Mouse (Mus musculus) heart, embryonic 13.5 days (tissue): ENCODE results near the gene Rplp0. TPM values are rescaled to one million over a fixed set of nuclear protein-coding genes. Genes with fewer than 3 reads are reported as not detected.
"Not testable (repeated sequence)": the region's sequence is repeated elsewhere in the genome, so short reads cannot be mapped to it uniquely, and the experiment has no call there.

Source experiments
- ATAC-seq: fragments of 200-750 bp; cut with Nextera tagmentation; 2 replicates; pipeline ENCODE4 v1.8.0; 2017; ENCODE audit warnings: moderate TSS enrichment; ENCODE audit not compliant: insufficient number of reproducible peaks, low FRiP score, low TSS enrichment; ENCODE audit errors: extremely low read depth
- H3K27ac ChIP-seq: fragments of 300-500 bp; sonication (generic); replicated peaks from 2 replicates; pipeline ENCODE4 v1.5.1; 2015; ENCODE audit warnings: moderate library complexity, mild to moderate bottlenecking, inconsistent platforms
- H3K27me3 ChIP-seq: fragments of 300-500 bp; sonication (generic); replicated peaks from 2 replicates; pipeline ENCODE4 v1.6.1; 2015; ENCODE audit warnings: mild to moderate bottlenecking, inconsistent platforms
- H3K36me3 ChIP-seq: fragments of 300-500 bp; sonication (generic); 2 replicates; pipeline ENCODE4 v1.6.1; 2015; ENCODE audit warnings: mild to moderate bottlenecking, inconsistent platforms
- H3K4me1 ChIP-seq: fragments of 300-500 bp; sonication (generic); 2 replicates; pipeline ENCODE4 v1.6.1; 2015; ENCODE audit warnings: inconsistent platforms
- H3K4me2 ChIP-seq: fragments of 300-500 bp; sonication (generic); 2 replicates; pipeline ENCODE4 v1.6.1; 2015; ENCODE audit warnings: inconsistent platforms, mild to moderate bottlenecking, moderate library complexity
- H3K4me3 ChIP-seq: fragments of 300-500 bp; sonication (generic); 2 replicates; pipeline ENCODE4 v1.5.1; 2015; ENCODE audit warnings: moderate library complexity, mild to moderate bottlenecking, inconsistent platforms
- H3K9ac ChIP-seq: fragments of 300-500 bp; sonication (generic); 2 replicates; pipeline ENCODE4 v1.6.1; 2015; ENCODE audit warnings: inconsistent platforms, mild to moderate bottlenecking, moderate library complexity
- H3K9me3 ChIP-seq: fragments of 300-500 bp; sonication (generic); 2 replicates; pipeline ENCODE4 v1.6.1; 2016; ENCODE audit warnings: inconsistent platforms
- WGBS: fragments of 180-500 bp; shearing (Covaris S2); methylation state at CpG from one replicate; pipeline ENCODE4 v1.1.7; 2015; ENCODE audit warnings: mixed read lengths; 5-methylcytosine and 5-hydroxymethylcytosine counted together
- polyA plus RNA-seq: library from polyadenylated mRNA; unstranded; fragments of >200 nt; fragmentation: Nextera tagmentation; extraction: Ambion mirVana; gene quantifications from 2 replicates; pipeline ENCODE4 v1.2.1, GENCODE M21; 2015

Rplp0 gene
- polyA plus RNA-seq, 1 experiment from 2014 or later = 1,009 TPM

DNA sequence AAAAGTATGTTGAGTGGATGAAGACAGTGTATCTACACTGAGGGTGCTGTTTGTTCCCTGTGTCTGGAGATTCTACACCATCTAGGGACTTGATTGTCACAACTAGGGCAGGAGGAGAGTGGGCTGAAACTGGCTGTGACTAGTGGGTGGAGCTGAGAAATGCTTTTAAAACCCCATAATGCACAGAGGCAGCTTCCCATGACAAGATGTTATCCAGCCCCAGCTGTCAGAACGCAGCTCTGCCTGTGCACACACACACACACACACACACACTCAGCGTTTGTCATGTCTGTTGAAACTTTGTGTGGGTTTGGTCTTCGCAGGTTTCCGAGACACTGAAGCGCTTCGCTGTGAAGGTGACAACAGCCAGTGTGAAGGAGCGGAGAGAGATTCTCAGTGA, 11.8 kb downstream of the Rplp0 start:
- H3K27me3 ChIP-seq = no peaks in the 10 kb centered on the region
- H3K4me3 ChIP-seq = no peak overlapping the region
- 93% methylated on average over 7 of the region's 7 CpGs for WGBS
- H3K9me3 ChIP-seq = no peaks in the 10 kb centered on the region
- no peak overlapping the region for H3K9ac ChIP-seq
- no peak overlapping the region for H3K4me2 ChIP-seq
- H3K27ac ChIP-seq = peak overlapping the region; percentile 92; the same call in 1 of the 2 replicates
- peaks cover 69% of the 10 kb centered on the region for H3K4me1 ChIP-seq
- H3K36me3 ChIP-seq = peaks cover 53% of the 10 kb centered on the region
- ATAC-seq = no peak

- H3K9ac ChIP-seq = peak overlapping the region; percentile 68
- H3K4me3 ChIP-seq = no peak overlapping the region
- no peaks in the 10 kb centered on the region for H3K27me3 ChIP-seq
- H3K36me3 ChIP-seq = peaks cover 71% of the 10 kb centered on the region
- WGBS = 48% methylated on average over 17 of the region's 17 CpGs
- H3K4me1 ChIP-seq = peaks cover 53% of the 10 kb centered on the region
- peak; percentile 49; the same call in 1 of the 2 replicates for ATAC-seq
- peak overlapping the region; percentile 92 for H3K27ac ChIP-seq
- no peaks in the 10 kb centered on the region for H3K9me3 ChIP-seq
- peak overlapping the region; percentile 20 for H3K4me2 ChIP-seq
Measured at GRCm38 (mm10) chr5:115572679-115573535, 13.6 kb downstream of the Rplp0 start.

DNA sequence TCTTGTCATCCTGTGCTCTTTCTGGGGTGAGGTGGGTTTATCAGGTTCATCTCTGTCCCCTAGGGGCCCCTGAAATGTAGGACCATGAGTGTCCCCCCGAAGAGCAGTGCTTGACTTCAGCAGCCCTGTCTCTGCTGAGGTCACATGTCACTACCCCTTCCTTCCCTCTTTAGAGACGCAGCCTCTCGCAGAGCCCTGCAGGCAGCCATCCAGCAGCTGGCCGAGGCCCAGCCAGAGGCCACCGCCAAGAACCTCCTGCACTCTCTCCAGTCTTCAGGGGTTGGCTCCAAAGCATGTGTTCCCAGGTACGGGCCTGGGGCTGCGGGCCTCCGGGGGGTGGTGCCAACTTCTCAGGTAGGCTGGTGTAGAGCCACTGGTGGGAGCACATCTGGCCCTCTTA, 15.7 kb downstream of the Rplp0 start:
- peaks cover 38% of the 10 kb centered on the region for H3K4me1 ChIP-seq
- no peaks in the 10 kb centered on the region for H3K9me3 ChIP-seq
- 66% methylated on average over 8 of the region's 8 CpGs for WGBS
- ATAC-seq = no peak
- no peak overlapping the region for H3K9ac ChIP-seq
- no peak overlapping the region for H3K4me3 ChIP-seq
- H3K36me3 ChIP-seq = peaks cover 92% of the 10 kb centered on the region
- no peak overlapping the region for H3K27ac ChIP-seq
- no peaks in the 10 kb centered on the region for H3K27me3 ChIP-seq
- no peak overlapping the region for H3K4me2 ChIP-seq

DNA sequence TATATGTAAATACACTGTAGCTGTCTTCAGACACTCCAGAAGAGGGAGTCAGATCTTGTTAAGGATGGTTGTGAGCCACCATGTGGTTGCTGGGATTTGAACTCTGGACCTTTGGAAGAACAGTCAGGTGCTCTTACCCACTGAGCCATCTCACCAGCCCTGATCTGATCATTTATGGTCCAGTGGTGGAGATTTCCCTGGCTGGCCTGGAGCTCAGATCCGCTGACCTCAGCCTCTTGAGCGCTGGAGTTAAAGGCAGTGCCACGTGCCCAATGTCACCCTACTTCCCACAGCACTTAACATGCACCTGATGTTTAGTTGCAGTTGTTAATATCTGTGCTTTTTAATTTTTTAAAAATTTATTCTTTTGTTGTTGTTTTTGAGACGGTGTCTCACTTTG, 18.4 kb downstream of the Rplp0 start:
- not testable (repeated sequence) for H3K27me3 ChIP-seq, H3K4me2 ChIP-seq, ATAC-seq, H3K27ac ChIP-seq, H3K4me3 ChIP-seq, H3K9me3 ChIP-seq, H3K9ac ChIP-seq
- Histone ChIP-seq H3K4me1 (peaks cover 25% of the 10 kb centered on the region), H3K36me3 (peaks cover 98% of the 10 kb centered on the region)
- WGBS = 93% methylated on average over 4 of the region's 4 CpGs

DNA sequence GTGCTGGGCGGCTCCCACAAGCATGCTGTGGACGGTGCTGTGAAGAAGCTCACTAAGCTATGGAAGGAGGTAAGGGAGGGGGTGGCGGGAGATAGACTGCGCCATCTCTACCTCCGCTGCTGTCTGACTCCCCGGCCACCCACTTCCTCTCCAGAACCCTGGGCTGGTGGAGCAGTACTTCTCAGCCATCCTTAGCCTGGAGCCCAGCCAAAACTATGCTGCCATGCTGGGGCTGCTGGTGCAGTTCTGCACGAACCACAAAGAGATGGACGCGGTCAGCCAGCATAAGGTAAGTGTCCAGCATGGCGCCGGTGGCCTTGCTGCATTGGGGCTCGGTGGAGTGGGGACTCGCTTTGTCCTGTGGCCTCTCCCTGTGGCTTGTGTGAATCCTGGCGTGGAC, 19.7 kb downstream of the Rplp0 start:
- ATAC-seq = no peak
- Histone ChIP-seq H3K9ac (no peak overlapping the region), H3K9me3 (peaks cover 6% of the 10 kb centered on the region), H3K36me3 (peaks cover 100% of the 10 kb centered on the region), H3K4me3 (no peak overlapping the region), H3K4me2 (no peak overlapping the region), H3K4me1 (peaks cover 13% of the 10 kb centered on the region), H3K27me3 (no peaks in the 10 kb centered on the region), H3K27ac (no peak overlapping the region)
- 92% methylated on average over 14 of the region's 14 CpGs for WGBS

GRCm38 (mm10) chr5:115579363-115579762, 20.1 kb downstream of the Rplp0 start:
- H3K27ac ChIP-seq = no peak overlapping the region
- H3K9me3 ChIP-seq = peaks cover 6% of the 10 kb centered on the region
- no peak overlapping the region for H3K9ac ChIP-seq
- no peak for ATAC-seq
- H3K36me3 ChIP-seq = peaks cover 100% of the 10 kb centered on the region
- no peaks in the 10 kb centered on the region for H3K27me3 ChIP-seq
- WGBS = 89% methylated on average over 5 of the region's 5 CpGs
- no peak overlapping the region for H3K4me2 ChIP-seq
- H3K4me1 ChIP-seq = peaks cover 9% of the 10 kb centered on the region; the same call in 1 of the 2 replicates
- no peak overlapping the region for H3K4me3 ChIP-seq

DNA sequence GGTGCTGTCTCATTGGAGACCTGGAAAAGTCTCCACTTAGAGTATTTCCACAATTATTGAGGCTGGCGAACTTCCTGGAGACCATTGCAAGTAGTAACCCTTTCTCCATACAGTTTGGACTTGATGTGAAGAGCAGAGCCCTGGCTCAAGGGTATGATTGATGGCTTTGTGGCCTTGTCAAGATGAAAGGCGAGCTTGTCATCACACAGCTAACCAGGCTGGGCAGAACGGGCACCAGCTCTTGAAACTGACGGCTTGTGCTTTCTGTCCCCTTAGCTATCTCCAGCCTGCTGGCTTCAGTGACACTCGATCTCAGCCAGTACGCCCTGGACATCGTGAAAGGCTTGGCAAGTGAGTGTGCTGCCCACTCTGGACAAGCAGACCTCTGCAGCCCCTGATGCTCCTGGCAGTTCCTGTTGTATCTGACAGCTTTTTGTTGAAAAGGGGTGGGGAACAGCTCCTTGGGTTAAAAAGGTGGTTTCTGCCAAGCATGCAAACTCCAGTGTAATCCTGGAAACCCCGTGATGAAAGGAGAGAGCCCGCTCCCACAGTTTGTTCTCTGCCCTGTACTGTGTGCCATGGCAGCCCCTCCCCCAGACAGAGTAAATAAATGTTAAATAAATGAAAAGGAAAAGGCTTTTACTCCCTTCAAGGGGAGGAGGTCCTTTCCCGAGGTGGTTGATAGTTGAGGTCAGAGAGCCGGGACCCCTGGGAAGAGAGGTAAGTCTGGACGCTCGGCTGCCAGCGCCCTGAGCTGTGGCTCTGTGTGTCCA, 21.1 kb downstream of the Rplp0 start:
- 70% methylated on average over 14 of the region's 14 CpGs for WGBS
- no peak for ATAC-seq
- H3K27me3 ChIP-seq = no peaks in the 10 kb centered on the region

DNA sequence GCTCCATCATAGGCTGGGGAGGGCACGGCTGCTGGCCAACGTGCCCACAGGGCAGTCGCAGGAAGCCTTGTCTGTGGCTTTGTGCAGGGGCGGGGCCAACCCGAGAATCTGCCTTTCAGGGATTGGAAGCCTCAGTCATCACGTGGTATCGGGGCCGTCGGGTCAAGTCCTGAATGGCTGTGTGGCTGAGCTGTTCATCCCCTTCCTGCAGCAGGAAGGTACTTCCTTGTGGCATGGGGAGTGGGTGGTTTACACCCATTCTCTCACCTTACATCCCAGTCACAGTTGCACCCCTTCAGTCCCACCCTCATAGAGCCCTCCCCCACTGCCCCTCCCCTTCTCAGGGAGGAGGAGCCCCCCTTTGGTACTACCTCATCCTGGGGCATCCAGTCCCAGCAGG, 22.4 kb downstream of the Rplp0 start:
- Histone ChIP-seq H3K27ac (no peak overlapping the region), H3K4me1 (no peaks in the 10 kb centered on the region), H3K9me3 (peaks cover 6% of the 10 kb centered on the region), H3K4me2 (no peak overlapping the region), H3K4me3 (no peak overlapping the region), H3K9ac (no peak overlapping the region), H3K36me3 (peaks cover 100% of the 10 kb centered on the region), H3K27me3 (no peaks in the 10 kb centered on the region)
- no peak for ATAC-seq
- 92% methylated on average over 9 of the region's 9 CpGs for WGBS

More for the DNA sequence above, 21.1 kb downstream of the Rplp0 start:
- Histone ChIP-seq H3K9me3 (peaks cover 6% of the 10 kb centered on the region), H3K4me1 (no peaks in the 10 kb centered on the region), H3K27ac (no peak overlapping the region), H3K4me3 (no peak overlapping the region), H3K4me2 (no peak overlapping the region), H3K9ac (no peak overlapping the region), H3K36me3 (peaks cover 100% of the 10 kb centered on the region)

DNA sequence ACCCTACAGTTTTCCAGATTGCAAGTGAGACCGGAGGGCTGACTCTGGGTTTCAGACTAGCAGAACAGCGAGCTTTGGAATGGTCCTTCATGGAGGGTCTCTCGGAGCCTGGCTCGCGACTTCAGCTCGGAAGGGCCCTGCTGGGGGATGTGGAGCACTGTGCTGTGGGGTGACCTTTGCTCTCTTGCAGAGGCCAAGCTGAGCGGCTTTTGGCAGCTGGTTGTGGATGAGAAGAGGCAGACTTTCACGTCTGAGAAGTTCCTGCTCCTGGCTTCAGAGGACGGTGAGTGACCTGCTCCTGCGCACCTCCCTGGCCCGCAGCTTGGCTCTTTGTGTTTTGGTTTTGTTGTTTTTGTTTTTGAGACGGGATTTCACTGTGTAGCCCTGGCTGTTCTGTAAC, 26.3 kb downstream of the Rplp0 start:
- H3K27me3 ChIP-seq = no peaks in the 10 kb centered on the region
- H3K9ac ChIP-seq = no peak overlapping the region
- H3K36me3 ChIP-seq = peaks cover 99% of the 10 kb centered on the region
- H3K4me2 ChIP-seq = no peak overlapping the region
- H3K27ac ChIP-seq = no peak overlapping the region
- no peak for ATAC-seq
- peaks cover 6% of the 10 kb centered on the region for H3K9me3 ChIP-seq
- H3K4me3 ChIP-seq = no peak overlapping the region
- no peaks in the 10 kb centered on the region for H3K4me1 ChIP-seq
- 88% methylated on average over 12 of the region's 12 CpGs for WGBS

- WGBS = 95% methylated on average over 15 of the region's 15 CpGs
- peaks cover 99% of the 10 kb centered on the region for H3K36me3 ChIP-seq
- no peaks in the 10 kb centered on the region for H3K27me3 ChIP-seq
- no peak overlapping the region for H3K4me3 ChIP-seq
- H3K9me3 ChIP-seq = peaks cover 6% of the 10 kb centered on the region
- H3K27ac ChIP-seq = no peak overlapping the region
- no peaks in the 10 kb centered on the region for H3K4me1 ChIP-seq
- H3K9ac ChIP-seq = no peak overlapping the region
- H3K4me2 ChIP-seq = no peak overlapping the region
- no peak for ATAC-seq
Measured at GRCm38 (mm10) chr5:115586166-115586565, 26.9 kb downstream of the Rplp0 start.

GRCm38 (mm10) chr5:115586780-115587179, 27.5 kb downstream of the Rplp0 start:
- H3K4me3 ChIP-seq = no peak overlapping the region
- no peaks in the 10 kb centered on the region for H3K27me3 ChIP-seq
- H3K4me1 ChIP-seq = no peaks in the 10 kb centered on the region
- peaks cover 99% of the 10 kb centered on the region for H3K36me3 ChIP-seq
- no peak overlapping the region for H3K9ac ChIP-seq
- 88% methylated on average over 2 of the region's 2 CpGs for WGBS
- peaks cover 6% of the 10 kb centered on the region for H3K9me3 ChIP-seq
- H3K4me2 ChIP-seq = no peak overlapping the region
- ATAC-seq = no peak
- no peak overlapping the region for H3K27ac ChIP-seq
